Mouse (Mus musculus) ES-E14 (cell line): ENCODE data around the gene Hnrnpd. TPM values are rescaled to one million over a fixed set of nuclear protein-coding genes. Genes with fewer than 3 reads are reported as not detected.

Experiments used
- DNase-seq: peaks from one replicate; pipeline ENCODE4 v3.0.0-alpha.2; 2013; ENCODE audit warnings: low read depth, low spot score
- H3K27ac ChIP-seq: 2 replicates; pipeline ENCODE4 v1.5.1; 2012; ENCODE audit warnings: low read depth, mild to moderate bottlenecking, low read length, moderate library complexity, mixed read lengths; ENCODE audit not compliant: poor library complexity, insufficient read depth, severe bottlenecking
- H3K36me3 ChIP-seq: 2 replicates; pipeline ENCODE4 v1.6.1; 2012; ENCODE audit warnings: mild to moderate bottlenecking, low read length, moderate library complexity, mixed read lengths; ENCODE audit not compliant: control insufficient read depth, poor library complexity, insufficient read depth, severe bottlenecking
- H3K4me1 ChIP-seq, 2 experiments: fragments of 150-350 bp in 1 of 2; sonication (generic) in 1 of 2; 2 replicates each; pipeline ENCODE4 v1.6.1; 2012; ENCODE audit warnings: low read length in 2 of 2, mild to moderate bottlenecking in 1 of 2, mixed read lengths in 1 of 2; ENCODE audit not compliant: control insufficient read depth in 2 of 2, insufficient read depth in 2 of 2, poor library complexity in 1 of 2
- H3K4me3 ChIP-seq, 2 experiments: fragments of 150-350 bp in 1 of 2; sonication (generic) in 1 of 2; 2 replicates each; pipeline ENCODE4 v1.5.1; 2012; ENCODE audit warnings: low read length in 2 of 2, low read depth in 1 of 2, mild to moderate bottlenecking in 1 of 2, mixed read lengths in 1 of 2; ENCODE audit not compliant: insufficient read depth in 1 of 2, poor library complexity in 1 of 2, severe bottlenecking in 1 of 2
- H3K9ac ChIP-seq: 2 replicates; pipeline ENCODE4 v1.6.1; 2012; ENCODE audit warnings: low read depth, mild to moderate bottlenecking, low read length, mixed read lengths; ENCODE audit not compliant: poor library complexity, insufficient read depth, severe bottlenecking
- H3K9me3 ChIP-seq: fragments of 150-350 bp; sonication (generic); 2 replicates; pipeline ENCODE4 v1.6.1; 2012; ENCODE audit warnings: low read depth, mild to moderate bottlenecking, low read length; ENCODE audit not compliant: control insufficient read depth, insufficient read depth
- CHD2 ChIP-seq: IDR thresholded peaks from 2 replicates; pipeline ENCODE4 v1.6.1; 2014; ENCODE audit warnings: mild to moderate bottlenecking, low read depth, low read length, inconsistent platforms
- HCFC1 ChIP-seq: IDR thresholded peaks from 2 replicates; pipeline ENCODE4 v1.6.1; 2012; ENCODE audit warnings: low read length, inconsistent platforms, borderline replicate concordance; ENCODE audit not compliant: insufficient read depth
- MAFK ChIP-seq: IDR thresholded peaks from 2 replicates; pipeline ENCODE4 v1.6.1; 2014; ENCODE audit warnings: mild to moderate bottlenecking, low read depth, low read length, inconsistent platforms; ENCODE audit not compliant: insufficient read depth
- ZC3H11A ChIP-seq: IDR thresholded peaks from 2 replicates; pipeline ENCODE4 v1.6.1; 2012; ENCODE audit warnings: low read depth, mild to moderate bottlenecking, inconsistent platforms, low read length, borderline replicate concordance
- ZNF384 ChIP-seq: IDR thresholded peaks from 2 replicates; pipeline ENCODE4 v1.6.1; 2012; ENCODE audit warnings: low read depth, low read length, inconsistent platforms
- in situ Hi-C, 2 experiments: fragments of 600-800 bp; cut with MboI; formaldehyde crosslinking; loops; one replicate each; pipeline ENCODE4 v1.15.1; 2025; ENCODE audit warnings: low sequenced_read_pairs in 2 of 2, inconsistent platforms in 1 of 2; ENCODE audit not compliant: unreplicated experiment in 2 of 2
- total RNA-seq: library from RNA; depleted of rRNA; stranded (reverse); fragments of 300-350 nt; gene quantifications from 2 replicates; pipeline ENCODE4 v1.2.3, GENCODE M21; 2012; rRNA removed

Gene Hnrnpd
- total RNA-seq = 50.8 and 92.4 TPM in 2 replicates

DNA sequence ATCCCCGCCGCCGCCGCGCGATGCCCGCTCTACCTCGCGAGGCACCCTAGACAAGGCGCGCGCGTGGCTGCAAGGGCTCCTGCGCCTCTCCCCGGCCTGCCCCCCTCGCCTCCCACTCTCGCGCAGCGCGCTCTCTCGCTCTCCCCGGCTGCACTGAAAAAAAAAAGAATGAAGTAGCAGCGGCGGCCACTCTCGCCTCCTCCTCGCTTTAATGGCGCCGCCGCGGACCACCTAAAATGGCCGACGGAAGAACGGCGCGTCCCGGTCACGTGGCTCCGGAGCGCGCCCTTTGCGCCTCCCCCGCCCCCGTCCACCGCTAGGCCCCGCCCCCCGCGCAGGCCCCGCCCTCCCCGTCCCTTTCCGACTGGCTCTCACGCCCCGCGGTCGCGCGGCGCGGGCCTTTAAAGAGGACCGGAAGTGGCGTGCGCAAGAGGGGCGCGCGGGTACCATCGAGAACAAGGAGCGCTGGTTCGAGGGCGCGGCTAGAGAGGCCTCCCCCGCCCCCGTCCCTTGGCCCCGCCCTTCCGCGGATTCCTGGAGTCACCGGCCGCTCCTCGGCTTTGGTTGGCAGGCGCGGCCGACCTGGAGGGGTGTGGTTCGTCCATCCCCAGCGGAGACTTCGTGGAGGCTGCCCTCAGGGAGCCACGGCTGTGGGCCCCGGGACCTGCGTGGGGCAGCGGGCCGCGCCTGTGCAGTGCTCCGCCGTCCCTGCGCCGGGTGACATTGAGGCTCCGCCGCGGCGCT, at the start of gene Hnrnpd, which contains the start of gene 4930524J08Rik:
Hnrnpd (minus strand) TSS at position 240 of the 744 bp plus-strand sequence.
4930524J08Rik (plus strand) TSS at position 363 of the 744 bp plus-strand sequence.
- H3K4me3 ChIP-seq = peak within 1 kb of the TSS; percentile 95 to 99
- H3K4me1 ChIP-seq = peaks cover 2 to 7% of the 10 kb centered on the region in 2 experiments; a peak in 3 of 4 replicates
- no peaks in the 10 kb centered on the region for H3K9me3 ChIP-seq
- peak within 1 kb of the TSS; percentile 100 for H3K9ac ChIP-seq
- peak; percentile 91 for DNase-seq
- no peak for TF ChIP-seq ZNF384
- TF ChIP-seq HCFC1 = peak; percentile 51; the same call in 1 of the 2 replicates
- no peak for TF ChIP-seq CHD2
- H3K36me3 ChIP-seq = peaks cover 7% of the 10 kb centered on the region; the same call in 1 of the 2 replicates
- H3K27ac ChIP-seq = peak within 1 kb of the TSS; percentile 99
- in situ Hi-C loops = no loop called here

GRCm38 (mm10) chr5:100024868-100025267, 46.1 kb upstream of the Hnrnpd start:
- TF ChIP-seq ZC3H11A (no peak), HCFC1 (no peak), ZNF384 (no peak), CHD2 (no peak), MAFK (no peak)
- H3K9me3 ChIP-seq = no peaks in the 10 kb centered on the region
- DNase-seq = no peak
- no peaks in the 10 kb centered on the region for H3K36me3 ChIP-seq
- H3K4me3 ChIP-seq = no peak overlapping the region
- no peak overlapping the region for H3K9ac ChIP-seq
- H3K27ac ChIP-seq = no peak overlapping the region
- in situ Hi-C loops = no loop called here
- no peaks in the 10 kb centered on the region for H3K4me1 ChIP-seq

DNA sequence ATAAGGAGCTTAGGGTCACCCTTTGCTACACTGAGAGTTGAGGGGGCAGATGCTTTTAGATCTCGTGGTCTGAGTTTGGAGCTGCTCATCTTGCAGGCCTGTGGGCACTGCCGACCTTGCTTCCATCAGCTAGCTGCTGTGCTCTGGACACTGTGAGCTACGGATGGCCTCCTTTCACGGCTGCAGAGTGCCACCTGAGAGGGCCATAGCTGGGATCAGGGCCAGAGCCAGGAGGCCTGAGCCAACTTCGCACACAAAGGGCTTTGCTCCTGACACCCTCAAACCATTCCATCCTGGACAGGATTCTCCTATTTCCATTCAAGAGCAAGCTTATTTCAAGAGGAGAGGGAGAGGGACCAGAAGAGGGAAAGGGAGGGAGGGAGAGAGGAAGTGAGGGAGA, 45.7 kb upstream of the Hnrnpd start:
- DNase-seq = no peak
- H3K36me3 ChIP-seq = no peaks in the 10 kb centered on the region
- H3K27ac ChIP-seq = no peak overlapping the region
- no peaks in the 10 kb centered on the region for H3K4me1 ChIP-seq
- no peak overlapping the region for H3K9ac ChIP-seq
- TF ChIP-seq MAFK = no peak
- no peak for TF ChIP-seq HCFC1
- no peak for TF ChIP-seq ZC3H11A
- TF ChIP-seq ZNF384 = no peak
- TF ChIP-seq CHD2 = no peak
- no peak overlapping the region for H3K4me3 ChIP-seq
- in situ Hi-C loops = no loop called here
- H3K9me3 ChIP-seq = no peaks in the 10 kb centered on the region

GRCm38 (mm10) chr5:100020089-100020488, 41.4 kb upstream of the Hnrnpd start:
- in situ Hi-C loops = no loop called here
- H3K9ac ChIP-seq = no peak overlapping the region
- H3K9me3 ChIP-seq = no peaks in the 10 kb centered on the region
- TF ChIP-seq HCFC1 (no peak), MAFK (no peak), ZC3H11A (no peak), ZNF384 (no peak), CHD2 (no peak)
- no peaks in the 10 kb centered on the region for H3K36me3 ChIP-seq
- no peak overlapping the region for H3K4me3 ChIP-seq
- no peaks in the 10 kb centered on the region for H3K4me1 ChIP-seq
- DNase-seq = no peak
- H3K27ac ChIP-seq = no peak overlapping the region
